Mouse (Mus musculus): ENCODE data around the gene Alpk1.

The Alpk1 gene

DNA sequence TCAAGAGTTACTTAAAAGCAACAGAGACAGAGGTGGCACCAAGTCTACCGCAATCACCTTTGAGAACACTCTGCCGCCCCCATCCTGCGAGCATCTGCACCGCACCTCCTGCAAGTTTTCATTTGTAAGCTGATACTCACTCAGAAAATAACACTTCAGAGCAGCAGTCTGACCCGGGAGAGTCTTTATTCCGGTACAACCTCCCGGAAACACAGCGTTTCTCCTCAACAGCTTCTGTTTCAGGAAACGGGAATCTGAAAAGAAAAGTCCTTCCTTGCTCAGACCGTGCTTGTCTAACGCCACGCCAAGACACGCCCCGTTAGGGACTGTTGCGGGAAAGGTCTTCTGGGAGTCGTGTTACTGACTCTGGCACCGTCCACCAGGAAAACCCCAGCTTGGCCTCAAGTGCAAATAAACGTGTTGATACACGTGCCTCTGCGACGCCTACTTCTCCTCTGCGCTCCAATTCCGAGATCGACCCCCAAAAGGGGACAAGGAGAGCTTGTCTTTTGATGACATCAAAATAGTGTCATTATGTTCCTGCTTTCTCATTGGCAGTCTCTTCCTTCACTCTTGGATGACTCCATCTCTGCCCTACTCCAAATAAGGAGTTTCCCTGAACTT is at the start of gene Alpk1:
Alpk1 (minus strand) TSS at position 507 of the 624 bp plus-strand sequence.
- DNase-seq (ENCODE audit: low read depth, low spot score) = peak; percentile 80

DNA sequence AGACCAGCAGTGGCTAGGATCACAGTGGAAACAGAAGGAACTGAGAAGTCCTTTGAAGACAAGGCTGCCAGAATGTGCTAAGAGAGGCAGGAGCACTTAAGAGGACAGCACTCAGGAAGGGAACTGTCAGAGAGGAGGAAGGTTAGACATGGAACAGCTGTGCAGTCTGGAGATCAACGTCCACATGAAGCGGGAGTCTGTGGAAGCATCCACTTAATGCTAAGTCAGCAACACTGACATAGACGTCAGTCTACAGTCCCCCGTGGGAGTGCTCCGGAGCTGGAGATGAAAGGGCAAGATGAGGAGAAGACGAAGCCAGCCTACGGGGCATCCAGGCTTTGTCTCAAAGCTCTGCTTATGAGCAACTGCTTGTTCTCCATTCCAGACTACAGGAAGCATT is 46.8 kb upstream of the Alpk1 start:
- no peak for DNase-seq (ENCODE audit: low read depth, low spot score)

GRCm38 (mm10) chr3:127826503-127826902 is 46.2 kb upstream of the Alpk1 start:
- DNase-seq (ENCODE audit: low read depth, low spot score) = no peak

- no peak for DNase-seq (ENCODE audit: low read depth, low spot score)
Observed at GRCm38 (mm10) chr3:127823886-127824863, 43.8 kb upstream of the Alpk1 start.

DNA sequence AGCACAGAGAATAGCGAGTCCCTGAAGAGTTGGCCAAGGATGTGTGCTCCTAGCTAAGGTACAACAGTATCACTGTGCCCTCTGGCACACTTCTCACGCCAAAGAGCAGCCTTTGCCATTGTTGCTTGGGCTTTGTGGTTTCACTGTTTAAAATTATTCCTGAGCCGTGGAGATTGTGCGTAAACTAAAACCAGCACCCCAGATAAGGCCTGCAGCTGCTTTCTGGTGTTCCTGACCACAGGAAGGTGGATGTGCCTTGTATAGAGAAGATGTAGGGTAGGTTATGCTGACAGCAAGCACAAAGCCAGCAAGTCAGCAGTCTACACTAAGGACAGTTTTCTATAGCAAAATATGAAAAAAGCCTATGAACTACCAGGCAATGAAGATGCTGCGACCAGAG is 40.9 kb upstream of the Alpk1 start:
- no peak for DNase-seq (ENCODE audit: low read depth, low spot score)

- DNase-seq (ENCODE audit: low read depth, low spot score) = no peak
Observed at GRCm38 (mm10) chr3:127820400-127820799, 40.1 kb upstream of the Alpk1 start.

DNA sequence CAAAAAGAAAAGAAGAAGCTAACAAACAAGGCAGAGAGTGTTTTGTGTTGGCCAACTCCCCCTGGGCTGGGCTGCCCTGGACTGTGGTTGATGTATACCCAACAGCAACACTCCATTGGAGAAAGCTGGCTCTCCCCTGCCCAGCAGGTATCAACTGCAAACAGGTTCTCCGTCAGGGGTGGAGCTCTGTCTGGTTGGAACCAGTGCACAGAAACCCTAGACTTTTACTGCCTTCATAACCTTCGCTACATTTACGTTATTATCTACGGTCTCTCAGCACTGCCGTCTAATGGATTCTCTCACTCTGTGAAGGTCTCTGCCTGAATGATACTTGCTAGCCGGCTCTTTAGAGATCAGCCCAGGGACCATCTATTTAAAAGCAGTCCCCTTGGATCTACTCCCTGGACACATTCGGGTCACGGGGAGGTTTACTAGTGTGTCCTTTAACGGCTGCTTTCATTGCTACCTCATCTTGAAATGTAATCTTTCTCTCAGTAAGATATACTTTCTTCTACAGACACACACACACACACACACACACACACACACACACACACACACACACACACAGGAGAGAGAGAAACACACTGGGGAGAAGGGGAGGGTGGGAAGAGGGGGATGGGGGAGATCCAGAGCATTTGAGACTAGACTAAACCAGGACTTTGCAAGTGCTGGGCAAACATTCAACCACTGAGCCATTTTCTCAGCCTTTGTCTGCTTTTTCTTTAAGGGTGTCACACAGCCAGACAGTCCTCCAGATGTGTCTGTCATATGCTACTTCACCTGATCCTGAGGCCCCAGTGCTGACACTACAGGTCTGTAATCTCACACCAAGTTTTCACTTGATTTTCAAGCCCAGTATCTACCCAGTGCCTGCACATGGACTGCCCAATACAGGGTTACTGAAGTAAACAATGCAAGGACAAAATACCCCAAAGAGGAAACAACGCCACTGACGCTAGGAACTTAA is 38.7 kb upstream of the Alpk1 start:
- no peak for DNase-seq (ENCODE audit: low read depth, low spot score)

DNA sequence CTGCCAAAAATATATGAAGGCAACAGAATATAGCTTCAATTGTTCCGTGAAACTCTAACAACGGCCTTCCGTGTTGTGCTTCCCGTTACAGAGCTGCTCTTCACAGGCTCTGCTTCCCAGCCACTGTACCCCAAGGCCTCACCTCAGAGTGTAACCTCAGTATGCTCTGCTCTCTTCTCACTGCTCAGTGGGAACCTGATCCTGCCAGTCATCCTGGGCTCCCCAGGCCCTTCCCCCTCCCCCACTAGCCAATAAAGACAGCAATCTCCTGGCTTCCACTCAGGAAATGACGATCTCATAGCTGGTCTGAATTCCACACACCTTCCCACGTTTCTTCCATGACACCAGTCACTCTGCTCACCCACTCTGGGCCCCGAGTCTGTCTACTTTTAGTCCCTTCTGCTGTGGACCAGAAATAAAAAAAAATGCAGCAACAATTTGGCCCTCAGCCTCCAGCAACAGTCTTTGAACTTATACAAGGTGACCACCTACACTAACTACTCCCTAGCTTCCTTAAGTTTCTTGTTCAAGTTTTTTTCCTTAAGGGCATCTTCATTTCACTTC is 36.9 kb upstream of the Alpk1 start:
- DNase-seq (ENCODE audit: low read depth, low spot score) = no peak

DNA sequence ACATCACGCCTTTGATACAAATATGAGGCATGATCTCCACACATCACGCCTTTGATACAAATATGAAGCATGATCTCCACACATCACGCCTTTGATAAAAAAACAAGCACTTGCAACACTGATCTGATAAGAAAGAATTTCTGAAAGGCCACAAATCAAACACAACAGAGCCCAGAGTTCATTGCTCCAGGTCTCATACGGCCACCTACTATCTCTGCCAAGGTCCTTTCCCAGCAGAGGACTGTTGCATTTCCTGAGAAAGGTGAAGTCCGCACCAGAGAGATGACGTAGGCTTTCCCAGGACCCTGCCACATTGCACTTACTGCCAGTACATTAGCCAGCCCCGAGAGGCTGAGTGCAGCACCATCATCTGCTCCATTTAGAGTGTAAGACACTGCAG is 28.8 kb upstream of the Alpk1 start:
- no peak for DNase-seq (ENCODE audit: low read depth, low spot score)

DNA sequence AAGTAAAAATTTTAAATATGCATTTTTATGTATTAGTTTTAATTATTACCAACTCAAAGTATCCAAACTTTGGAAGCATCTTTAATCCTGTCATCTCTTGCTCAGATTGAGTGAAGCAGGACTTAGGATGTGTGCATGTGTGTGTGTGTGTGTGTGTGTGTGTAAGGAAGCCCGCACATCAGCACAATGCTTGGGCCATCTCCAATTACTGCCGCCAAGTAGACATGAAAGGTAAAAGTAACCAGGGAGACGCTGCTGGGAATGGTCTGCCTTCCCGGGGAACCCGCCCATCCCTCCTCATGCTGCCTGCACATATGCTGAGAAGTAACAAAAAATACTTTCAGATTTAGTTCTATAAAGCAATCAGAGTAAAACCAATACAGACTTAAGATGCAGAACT is 27.5 kb upstream of the Alpk1 start:
- no peak for DNase-seq (ENCODE audit: low read depth, low spot score)

GRCm38 (mm10) chr3:127805991-127806390 is 25.7 kb upstream of the Alpk1 start:
- no peak for DNase-seq (ENCODE audit: low read depth, low spot score)

GRCm38 (mm10) chr3:127805071-127805470 is 24.7 kb upstream of the Alpk1 start:
- no peak for DNase-seq (ENCODE audit: low read depth, low spot score)

- no peak for DNase-seq (ENCODE audit: low read depth, low spot score)
Observed at GRCm38 (mm10) chr3:127804439-127804838, 24.1 kb upstream of the Alpk1 start.

DNA sequence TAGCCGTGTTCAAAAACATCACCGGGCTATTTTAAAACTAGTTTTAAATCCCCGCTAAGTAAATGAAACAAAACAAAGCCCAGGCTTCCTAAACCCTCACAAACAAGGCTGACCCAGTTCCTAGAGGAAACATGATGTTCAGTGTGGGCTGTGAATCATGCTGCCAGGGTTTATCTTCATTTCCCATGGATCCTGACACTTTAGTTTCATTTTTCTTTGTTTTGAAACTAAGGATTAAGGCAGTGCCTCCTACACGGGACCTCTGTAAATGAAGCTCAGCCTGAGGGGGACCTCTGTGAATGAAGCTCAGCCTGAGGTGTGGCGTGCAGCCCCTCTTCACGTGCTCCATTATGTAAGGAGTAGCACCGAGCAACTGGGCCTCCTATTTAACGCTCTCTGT is 22.5 kb upstream of the Alpk1 start:
- no peak for DNase-seq (ENCODE audit: low read depth, low spot score)

DNA sequence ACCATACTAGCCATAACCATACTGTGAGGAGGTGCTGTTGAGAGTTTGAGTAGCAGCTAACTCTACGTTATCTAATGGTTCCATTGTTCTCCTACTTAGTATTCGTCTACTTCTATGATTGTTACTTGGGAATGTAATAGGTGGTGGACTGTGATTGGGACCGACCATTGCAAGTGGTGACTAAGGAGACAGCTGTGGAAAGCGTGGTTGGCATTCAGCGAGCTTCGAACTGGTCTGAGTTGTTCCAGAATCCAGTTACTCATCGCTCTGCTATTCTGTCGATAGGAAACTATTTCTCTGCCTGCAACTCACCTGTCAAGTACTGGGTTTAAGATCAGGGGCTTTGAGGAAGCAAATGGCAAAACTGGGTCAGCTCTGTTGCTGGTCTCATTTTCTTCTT is 20.8 kb upstream of the Alpk1 start:
- no peak for DNase-seq (ENCODE audit: low read depth, low spot score)

DNA sequence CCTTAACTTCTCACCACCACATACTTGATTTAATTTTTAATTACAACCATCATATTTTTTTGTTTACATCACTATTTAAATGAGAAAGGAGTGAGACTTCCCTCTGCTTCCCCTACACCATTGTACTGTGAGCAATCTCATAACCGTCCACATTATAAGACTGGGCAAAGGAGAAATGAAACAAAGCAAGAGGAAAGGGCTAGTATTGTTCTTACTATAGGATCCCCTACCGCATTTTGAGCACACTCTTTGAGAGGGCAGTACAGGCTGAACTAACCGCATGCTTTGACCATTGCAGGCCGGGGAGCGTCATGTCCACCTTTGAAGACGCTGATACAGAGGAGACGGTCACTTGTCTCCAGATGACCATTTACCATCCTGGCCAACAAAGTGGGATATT is 15.9 kb upstream of the Alpk1 start:
- no peak for DNase-seq (ENCODE audit: low read depth, low spot score)

GRCm38 (mm10) chr3:127795762-127796161 is 15.4 kb upstream of the Alpk1 start:
- no peak for DNase-seq (ENCODE audit: low read depth, low spot score)

- no peak for DNase-seq (ENCODE audit: low read depth, low spot score)
Observed at GRCm38 (mm10) chr3:127793022-127793421, 12.7 kb upstream of the Alpk1 start.

DNA sequence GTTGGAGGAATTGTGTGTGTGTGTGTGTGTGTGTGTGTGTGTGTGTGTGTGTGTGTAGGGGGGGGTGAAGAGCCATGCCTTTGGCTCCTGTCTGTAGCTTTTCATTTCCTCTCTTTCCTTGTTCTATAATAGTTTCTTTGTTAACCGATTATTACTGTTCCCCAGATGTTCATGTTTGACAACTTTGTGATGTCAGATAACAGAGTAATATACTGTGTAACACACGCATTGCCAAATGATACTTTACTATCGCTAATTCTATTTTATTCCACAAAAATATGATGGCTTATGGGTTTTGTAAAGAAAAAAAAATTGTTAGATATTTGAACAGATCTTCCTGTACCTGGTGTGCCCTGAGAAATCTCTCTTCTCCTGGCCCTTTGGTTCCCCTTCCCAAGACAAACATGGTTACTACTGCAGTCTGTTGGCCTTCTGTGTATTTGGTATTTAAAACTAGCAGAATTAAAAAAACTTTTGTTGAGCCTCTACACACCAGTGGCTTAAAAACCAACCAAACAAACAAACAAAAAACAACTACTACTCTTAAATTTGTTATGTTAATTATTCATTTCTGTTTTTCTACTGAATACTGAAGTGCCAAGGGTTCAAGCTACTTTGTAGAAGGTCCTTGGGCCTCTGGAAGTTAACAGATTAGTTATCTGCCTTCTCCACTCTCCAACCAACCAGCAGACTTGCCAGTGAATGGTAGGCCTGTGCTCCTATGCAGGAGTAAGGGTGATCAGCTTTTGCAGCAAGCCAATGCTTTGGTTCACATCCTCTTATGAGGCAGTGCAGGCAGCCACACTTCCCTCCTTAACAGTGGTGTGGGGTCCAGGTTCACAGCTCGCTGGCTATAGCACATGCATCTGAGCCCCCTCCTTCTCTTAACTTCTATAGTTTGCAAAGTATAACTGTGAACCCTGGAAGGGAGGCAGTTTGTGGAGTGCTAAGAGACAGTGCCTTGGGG is 11.6 kb upstream of the Alpk1 start:
- DNase-seq (ENCODE audit: low read depth, low spot score) = no peak

DNA sequence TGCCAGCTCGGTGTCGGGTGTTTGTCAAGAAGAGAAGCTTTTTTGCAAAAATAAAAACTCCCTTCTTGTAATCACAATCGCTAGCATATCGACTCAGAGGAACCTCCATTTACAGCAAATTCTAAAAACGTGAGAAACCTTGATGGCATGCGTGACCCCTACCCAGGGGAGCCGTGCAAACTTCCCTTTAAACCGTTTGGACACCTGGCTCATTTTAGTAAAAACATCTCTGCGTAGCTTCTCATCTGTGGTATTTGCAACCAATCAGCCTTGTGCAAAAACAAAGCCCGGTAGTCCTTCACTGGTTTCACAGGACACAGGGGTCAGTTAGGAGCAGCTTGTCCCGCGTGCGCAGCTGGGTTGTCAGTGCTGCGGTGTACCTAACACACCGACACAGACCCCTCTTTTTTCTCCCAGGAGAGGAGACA is 10.7 kb upstream of the Alpk1 start:
- DNase-seq (ENCODE audit: low read depth, low spot score) = no peak

Data from ES-CJ7 (cell line).